Mouse (Mus musculus) CH12.LX (cell line): ENCODE results near the gene Cib1. TPM values are rescaled to one million over a fixed set of nuclear protein-coding genes. Genes with fewer than 3 reads are reported as not detected.

Experiments used
- polyA plus RNA-seq: library from polyadenylated mRNA; unstranded; fragments of >175 nt; gene quantifications from 2 replicates; pipeline ENCODE4 v1.2.1, GENCODE M21; 2012; ENCODE audit warnings: low read depth; ENCODE audit not compliant: insufficient read length
- total RNA-seq, 2 experiments: library from RNA; depleted of rRNA; stranded (reverse); fragments of 300-350 nt in 1 of 2; fragments of >200 nt in 1 of 2; gene quantifications; 2 replicates each; pipeline ENCODE4 v1.2.3; 2012 to 2014

Cib1 gene
- total and polyA plus RNA-seq, 3 experiments: 29.1 to 73.1 (median 48.1) TPM

Other genes starting within 250 kb of the Cib1 start
- gene Zfp710, start 208.0 kb downstream of the Cib1 start, total RNA-seq (2012; rRNA removed): 16.2 and 16.3 TPM in 2 replicates
- 6.1 and 7.6 TPM in 2 replicates for gene Zfp710, start 208.0 kb downstream of the Cib1 start, total RNA-seq (2014; rRNA removed)
- gene Zfp710, start 208.0 kb downstream of the Cib1 start, polyA plus RNA-seq: 12.1 and 14.4 TPM in 2 replicates
- gene Idh2, start 117.4 kb downstream of the Cib1 start, total RNA-seq (2012; rRNA removed): 71.1 and 96.4 TPM in 2 replicates
- 20.8 and 21.5 TPM in 2 replicates for gene Idh2, start 117.4 kb downstream of the Cib1 start, total RNA-seq (2014; rRNA removed)
- 13.6 and 21.1 TPM in 2 replicates for gene Idh2, start 117.4 kb downstream of the Cib1 start, polyA plus RNA-seq
- 8.6 and 9.4 TPM in 2 replicates for gene Sema4b, start 46.0 kb downstream of the Cib1 start, total RNA-seq (2012; rRNA removed)
- gene Sema4b, start 46.0 kb downstream of the Cib1 start, total RNA-seq (2014; rRNA removed): 1.3 and 1.5 TPM in 2 replicates
- 5.2 and 6.7 TPM in 2 replicates for gene Sema4b, start 46.0 kb downstream of the Cib1 start, polyA plus RNA-seq
- 3.6 and 4.2 TPM in 2 replicates for gene Gdpgp1, start 52 bp upstream of the Cib1 start, total RNA-seq (2012; rRNA removed)
- 1.9 and 2.0 TPM in 2 replicates for gene Gdpgp1, start 52 bp upstream of the Cib1 start, total RNA-seq (2014; rRNA removed)
- gene Gdpgp1, start 52 bp upstream of the Cib1 start, polyA plus RNA-seq: 2.9 and 3.0 TPM in 2 replicates
- 0.59 TPM in 2 replicates for gene Ttll13, start 13.6 kb upstream of the Cib1 start, total RNA-seq (2012; rRNA removed)
- not detected in 2 replicates for gene Ttll13, start 13.6 kb upstream of the Cib1 start, total RNA-seq (2014; rRNA removed)
- gene Ttll13, start 13.6 kb upstream of the Cib1 start, polyA plus RNA-seq: 0.55 TPM in 1 of 2 replicates, not detected in the other
- 32.1 and 33.3 TPM in 2 replicates for gene Ngrn, start 28.4 kb upstream of the Cib1 start, total RNA-seq (2012; rRNA removed)
- 43.2 and 45.6 TPM in 2 replicates for gene Ngrn, start 28.4 kb upstream of the Cib1 start, total RNA-seq (2014; rRNA removed)
- 28.3 and 30.9 TPM in 2 replicates for gene Ngrn, start 28.4 kb upstream of the Cib1 start, polyA plus RNA-seq
- 20.6 and 23.2 TPM in 2 replicates for gene Vps33b, start 36.8 kb upstream of the Cib1 start, total RNA-seq (2012; rRNA removed)
- 15.5 and 15.8 TPM in 2 replicates for gene Vps33b, start 36.8 kb upstream of the Cib1 start, total RNA-seq (2014; rRNA removed)
- gene Vps33b, start 36.8 kb upstream of the Cib1 start, polyA plus RNA-seq: 16.6 and 20.4 TPM in 2 replicates
- gene Prc1, start 61.6 kb upstream of the Cib1 start, total RNA-seq (2012; rRNA removed): 52.5 and 64.8 TPM in 2 replicates
- 83.0 and 84.4 TPM in 2 replicates for gene Prc1, start 61.6 kb upstream of the Cib1 start, total RNA-seq (2014; rRNA removed)
- gene Prc1, start 61.6 kb upstream of the Cib1 start, polyA plus RNA-seq: 75.6 and 80.4 TPM in 2 replicates
- 16.4 and 18.3 TPM in 2 replicates for gene Rccd1, start 91.6 kb upstream of the Cib1 start, total RNA-seq (2012; rRNA removed)
- 14.1 and 18.5 TPM in 2 replicates for gene Rccd1, start 91.6 kb upstream of the Cib1 start, total RNA-seq (2014; rRNA removed)
- gene Rccd1, start 91.6 kb upstream of the Cib1 start, polyA plus RNA-seq: 17.4 and 21.0 TPM in 2 replicates
- 21.8 and 22.6 TPM in 2 replicates for gene Unc45a, start 108.2 kb upstream of the Cib1 start, total RNA-seq (2012; rRNA removed)
- 7.9 and 13.8 TPM in 2 replicates for gene Unc45a, start 108.2 kb upstream of the Cib1 start, total RNA-seq (2014; rRNA removed)
- gene Unc45a, start 108.2 kb upstream of the Cib1 start, polyA plus RNA-seq: 16.8 and 22.2 TPM in 2 replicates
- gene Hddc3, start 110.3 kb upstream of the Cib1 start, total RNA-seq (2012; rRNA removed): 9.6 and 12.6 TPM in 2 replicates
- 3.1 and 5.5 TPM in 2 replicates for gene Hddc3, start 110.3 kb upstream of the Cib1 start, total RNA-seq (2014; rRNA removed)
- 2.6 and 4.6 TPM in 2 replicates for gene Hddc3, start 110.3 kb upstream of the Cib1 start, polyA plus RNA-seq
- 46.3 and 48.3 TPM in 2 replicates for gene Man2a2, start 138.6 kb upstream of the Cib1 start, total RNA-seq (2012; rRNA removed)
- 12.5 and 14.3 TPM in 2 replicates for gene Man2a2, start 138.6 kb upstream of the Cib1 start, total RNA-seq (2014; rRNA removed)
- gene Man2a2, start 138.6 kb upstream of the Cib1 start, polyA plus RNA-seq: 33.6 and 44.3 TPM in 2 replicates
- 7.1 and 9.8 TPM in 2 replicates for gene Fes, start 155.1 kb upstream of the Cib1 start, total RNA-seq (2012; rRNA removed)
- gene Fes, start 155.1 kb upstream of the Cib1 start, total RNA-seq (2014; rRNA removed): 4.3 and 6.5 TPM in 2 replicates
- 11.7 and 16.2 TPM in 2 replicates for gene Fes, start 155.1 kb upstream of the Cib1 start, polyA plus RNA-seq
- gene Furin, start 172.6 kb upstream of the Cib1 start, total RNA-seq (2012; rRNA removed): 11.1 and 13.5 TPM in 2 replicates
- gene Furin, start 172.6 kb upstream of the Cib1 start, total RNA-seq (2014; rRNA removed): 1.1 and 1.5 TPM in 2 replicates
- 17.0 and 20.9 TPM in 2 replicates for gene Furin, start 172.6 kb upstream of the Cib1 start, polyA plus RNA-seq